Mouse (Mus musculus) G1E (cell line): ENCODE data around the gene Focad. TPM values are rescaled to one million over a fixed set of nuclear protein-coding genes. Genes with fewer than 3 reads are reported as not detected.

Experiments
- ATAC-seq: 2 replicates; pipeline ENCODE4 v1.8.0; 2016; ENCODE audit warnings: mild to moderate bottlenecking; ENCODE audit not compliant: insufficient number of reproducible peaks, poor library complexity, low FRiP score, severe bottlenecking; ENCODE audit errors: extremely low read depth
- DNase-seq: peaks from one replicate; pipeline ENCODE4 v3.0.0; 2012; ENCODE audit warnings: low spot score
- H3K27me3 ChIP-seq: 2 replicates; pipeline ENCODE4 v1.6.1; 2012; ENCODE audit warnings: mild to moderate bottlenecking, low read length, inconsistent platforms; ENCODE audit not compliant: insufficient read depth
- H3K36me3 ChIP-seq: replicated peaks from 2 replicates; pipeline ENCODE3; 2012; ENCODE audit warnings: mild to moderate bottlenecking, inconsistent platforms
- H3K4me1 ChIP-seq: 2 replicates; pipeline ENCODE4 v1.6.1; 2012; ENCODE audit warnings: low read depth, low read length, inconsistent platforms, mixed read lengths; ENCODE audit not compliant: insufficient read depth
- H3K4me3 ChIP-seq: 2 replicates; pipeline ENCODE4 v1.5.1; 2012; ENCODE audit warnings: low read depth, mild to moderate bottlenecking, inconsistent platforms, low read length, moderate library complexity, mixed read lengths
- H3K9me3 ChIP-seq: replicated peaks from 2 replicates; pipeline ENCODE4 v1.6.1; 2012; ENCODE audit warnings: inconsistent platforms
- CTCF ChIP-seq: IDR thresholded peaks from 2 replicates; pipeline ENCODE4 v1.5.1; 2012; ENCODE audit warnings: low read depth, low read length, inconsistent platforms, mixed read lengths
- GATA1 ChIP-seq: IDR thresholded peaks from 2 replicates; pipeline ENCODE4 v1.6.1; 2012; ENCODE audit warnings: borderline replicate concordance, low read length, inconsistent platforms, mixed read lengths
- GATA2 ChIP-seq: IDR thresholded peaks from 2 replicates; pipeline ENCODE4 v1.6.1; 2012; ENCODE audit warnings: low read depth, low read length, inconsistent platforms, borderline replicate concordance
- POLR2AphosphoS5 ChIP-seq: IDR thresholded peaks from 2 replicates; pipeline ENCODE4 v1.6.1; 2012; ENCODE audit warnings: low read depth, low read length, inconsistent platforms; ENCODE audit not compliant: insufficient replicate concordance
- TAL1 ChIP-seq: conservative IDR thresholded peaks from 2 replicates; pipeline ENCODE4 v1.6.1; 2012; ENCODE audit warnings: low read depth, low read length, inconsistent platforms, mixed read lengths
- polyA plus RNA-seq: library from polyadenylated mRNA; stranded (reverse); fragments of >175 nt; gene quantifications from 2 replicates; pipeline ENCODE4 v1.2.3, GENCODE M21; 2012
- total RNA-seq, 2 experiments: library from RNA; stranded (forward) in 1 of 2; stranded (reverse) in 1 of 2; fragments of 200-1000 nt in 1 of 2; fragments of >200 nt in 1 of 2; fragmentation: Nextera tagmentation in 1 of 2; gene quantifications; 2 replicates each; pipeline ENCODE4 v1.2.3; 2014 to 2017

Focad gene
- total and polyA plus RNA-seq, 3 experiments = 5.2 to 31.6 (median 21.6) TPM

GRCm38 (mm10) chr4:88082381-88082780 lies 12.0 kb upstream of the Focad start:
- H3K4me3 ChIP-seq = no peak overlapping the region; the same call in 1 of the 2 replicates
- no peak for TF ChIP-seq POLR2AphosphoS5
- TF ChIP-seq TAL1 = no peak
- TF ChIP-seq CTCF = no peak
- no peak for TF ChIP-seq GATA1
- TF ChIP-seq GATA2 = no peak
- H3K36me3 ChIP-seq = no peaks in the 10 kb centered on the region
- H3K9me3 ChIP-seq = no peaks in the 10 kb centered on the region
- H3K4me1 ChIP-seq = peaks cover 30% of the 10 kb centered on the region
- no peaks in the 10 kb centered on the region for H3K27me3 ChIP-seq
- DNase-seq (no peak), ATAC-seq (peak; percentile 45)

GRCm38 (mm10) chr4:88083781-88084180 lies 10.6 kb upstream of the Focad start:
- H3K9me3 ChIP-seq = no peaks in the 10 kb centered on the region
- TF ChIP-seq TAL1 (no peak), GATA2 (no peak), GATA1 (no peak), CTCF (no peak), POLR2AphosphoS5 (no peak)
- peaks cover 37% of the 10 kb centered on the region for H3K4me1 ChIP-seq
- DNase-seq = no peak
- no peaks in the 10 kb centered on the region for H3K27me3 ChIP-seq
- H3K36me3 ChIP-seq = no peaks in the 10 kb centered on the region
- no peak for ATAC-seq
- no peak overlapping the region for H3K4me3 ChIP-seq

- H3K27me3 ChIP-seq = no peaks in the 10 kb centered on the region
- H3K36me3 ChIP-seq = no peaks in the 10 kb centered on the region
- no peak overlapping the region for H3K4me3 ChIP-seq
- TF ChIP-seq CTCF = no peak
- TF ChIP-seq GATA1 = no peak
- TF ChIP-seq GATA2 = no peak
- TF ChIP-seq POLR2AphosphoS5 = no peak
- TF ChIP-seq TAL1 = no peak
- DNase-seq = no peak
- peaks cover 32% of the 10 kb centered on the region for H3K4me1 ChIP-seq
- H3K9me3 ChIP-seq = no peaks in the 10 kb centered on the region
- ATAC-seq = no peak
Measured at GRCm38 (mm10) chr4:88090316-88090715, 4.1 kb upstream of the Focad start.

- DNase-seq (peak; percentile 19), ATAC-seq (no peak)
- H3K9me3 ChIP-seq = no peaks in the 10 kb centered on the region
- peaks cover 6% of the 10 kb centered on the region for H3K36me3 ChIP-seq
- peaks cover 27% of the 10 kb centered on the region for H3K4me1 ChIP-seq
- H3K4me3 ChIP-seq = peak overlapping the region; percentile 100
- TF ChIP-seq TAL1 (no peak), CTCF (no peak)
- H3K27me3 ChIP-seq = no peaks in the 10 kb centered on the region
Measured at GRCm38 (mm10) chr4:88094768-88095420, 465 bp downstream of the Focad start.

GRCm38 (mm10) chr4:88095693-88096092 lies 1.3 kb downstream of the Focad start:
- H3K36me3 ChIP-seq = peaks cover 12% of the 10 kb centered on the region
- TF ChIP-seq GATA1 (no peak), POLR2AphosphoS5 (no peak), CTCF (no peak), GATA2 (no peak), TAL1 (no peak)
- ATAC-seq (no peak), DNase-seq (no peak)
- peaks cover 27% of the 10 kb centered on the region for H3K4me1 ChIP-seq
- no peak overlapping the region for H3K4me3 ChIP-seq
- no peaks in the 10 kb centered on the region for H3K27me3 ChIP-seq
- no peaks in the 10 kb centered on the region for H3K9me3 ChIP-seq

- Histone ChIP-seq H3K27me3 (no peaks in the 10 kb centered on the region), H3K4me1 (peaks cover 15% of the 10 kb centered on the region), H3K4me3 (no peak overlapping the region), H3K9me3 (no peaks in the 10 kb centered on the region), H3K36me3 (peaks cover 5% of the 10 kb centered on the region)
- ATAC-seq (no peak), DNase-seq (no peak)
- TF ChIP-seq TAL1 = no peak
- TF ChIP-seq GATA2 = no peak
- TF ChIP-seq POLR2AphosphoS5 = no peak
- no peak for TF ChIP-seq CTCF
Measured at GRCm38 (mm10) chr4:88108585-88108984, 14.2 kb downstream of the Focad start.
